Mouse (Mus musculus): ENCODE measurements around the gene Bmpr2.

Gene Bmpr2

DNA sequence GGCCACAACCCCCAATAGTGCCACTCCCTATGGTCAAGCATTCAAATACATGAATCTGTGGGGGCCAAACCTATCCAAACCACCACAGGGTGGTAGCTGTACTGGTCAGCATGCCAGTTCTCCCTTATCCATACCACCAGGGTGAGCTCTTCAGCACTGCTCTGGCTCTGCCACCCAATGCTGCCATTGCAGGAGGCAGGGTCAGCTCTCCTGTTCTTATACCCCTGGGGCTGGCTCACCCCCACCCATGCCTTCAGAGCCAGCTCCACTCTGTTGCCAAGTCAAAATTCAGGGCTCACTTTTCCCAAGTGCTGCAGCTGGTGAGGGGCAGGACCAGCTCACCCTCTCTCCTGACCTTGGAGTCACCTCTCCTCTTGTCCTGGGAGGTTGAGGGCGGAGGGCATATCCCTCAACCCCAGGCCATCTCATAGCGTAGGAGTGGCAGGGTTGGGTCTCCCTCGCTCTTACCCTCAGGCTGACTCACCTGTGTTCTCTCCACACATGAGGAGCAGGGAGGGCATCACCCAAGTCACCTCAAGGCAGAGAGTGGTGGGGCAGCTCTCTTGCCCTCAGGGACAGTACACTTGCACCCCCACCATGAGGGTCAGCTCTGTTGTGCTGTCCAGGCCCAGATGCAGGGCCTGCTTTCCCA is 162.9 kb downstream of the Bmpr2 start:
- no peak for DNase-seq (ENCODE audit: low read depth, low spot score)

DNA sequence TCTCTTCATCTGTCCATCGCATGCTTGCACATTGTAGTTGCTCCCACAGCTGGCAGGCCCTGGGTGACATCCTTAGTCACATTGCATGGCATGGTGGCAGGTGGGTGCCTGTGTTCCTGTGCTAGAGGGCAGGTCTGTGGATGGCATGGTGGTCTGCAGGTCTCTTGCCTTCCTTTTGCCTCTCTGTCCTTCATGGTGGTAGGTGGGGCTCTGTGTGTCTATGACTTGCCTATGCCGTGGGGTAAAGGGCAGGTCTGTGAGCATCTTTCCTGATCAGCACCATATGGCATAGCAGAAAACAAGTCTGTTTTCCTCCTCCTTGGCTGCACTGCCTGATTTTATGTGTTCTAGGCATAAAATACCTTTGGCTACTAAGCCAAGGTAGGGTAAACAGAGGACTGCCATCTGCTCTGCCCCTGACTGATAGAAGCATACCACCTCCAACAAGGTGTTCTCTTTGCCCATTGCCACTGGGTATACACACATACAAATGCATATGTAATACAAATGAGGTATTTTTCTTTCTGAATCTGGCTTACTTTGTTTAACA is 164.0 kb downstream of the Bmpr2 start:
- no peak for DNase-seq (ENCODE audit: low read depth, low spot score)
